Comparison of ENCODE assay signal across 20 mouse cellular contexts in the genomic region with DNA sequence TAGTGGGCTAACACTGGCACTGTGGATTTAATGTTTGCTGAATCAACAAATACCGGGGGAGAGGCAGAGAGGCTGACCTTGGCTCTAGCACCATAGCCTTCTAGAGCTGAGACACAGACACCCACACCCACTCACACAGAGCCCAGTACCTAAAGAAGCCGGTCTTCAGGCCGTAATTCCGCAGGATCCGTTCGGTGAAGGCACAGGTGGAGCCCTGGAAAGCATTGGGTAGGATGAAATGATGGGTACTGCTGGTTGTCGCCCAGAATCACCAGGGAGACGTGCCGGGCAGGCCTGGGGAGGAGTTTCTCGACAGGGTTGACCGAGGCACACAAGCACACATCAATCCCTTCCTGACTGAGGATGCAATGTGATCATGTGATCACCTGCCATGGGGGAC. TPM values are rescaled to one million over a fixed set of nuclear protein-coding genes. Genes with fewer than 3 reads are reported as not detected.
DNase-seq lines count a peak whose midpoint lies in the region; ATAC-seq and TF ChIP-seq lines count a peak whose summit lies in the region.
"Had no signal": no experiment of that assay in that cellular context is flagged by ENCODE, and none has a peak within 500 bp of the region (broad histone marks: within the 10 kb centered on the region; RNA-seq: fewer than 3 reads in every experiment).

No protein-coding gene starts in this region.

- TF ChIP-seq CTCF in gastrocnemius, adult 2 months (IDR thresholded peaks at IDR 0.05) = no peak
- no peak for TF ChIP-seq CTCF in lung, postnatal 0 days (IDR thresholded peaks at IDR 0.05)
- TF ChIP-seq CTCF in ES-Bruce4 (IDR thresholded peaks at IDR 0.05; ENCODE audit: low read depth, low read length) = no peak

- H3K9me3 ChIP-seq in lung, embryonic 16.5 days (ENCODE audit: control insufficient read depth, low read length) = no peaks in the 10 kb centered on the region
- no peaks in the 10 kb centered on the region for H3K9me3 ChIP-seq in lung, postnatal 0 days (ENCODE audit: low read length)
- no peaks in the 10 kb centered on the region for H3K9me3 ChIP-seq in ES-Bruce4 (replicated peaks; ENCODE audit: control insufficient read depth, insufficient read depth, low read length, poor library complexity, severe bottlenecking)
- H3K9me3 ChIP-seq in liver, embryonic 13.5 days (replicated peaks) = no peaks in the 10 kb centered on the region
- H3K9me3 ChIP-seq: heart, embryonic 10.5 days; midbrain, embryonic 10.5 days had no signal

- peaks cover 21% of the 10 kb centered on the region for H3K4me1 ChIP-seq in lung, embryonic 16.5 days (replicated peaks; ENCODE audit: control insufficient read depth, insufficient read depth, low read length)
- H3K4me1 ChIP-seq in lung, postnatal 0 days (ENCODE audit: insufficient read depth, low read depth, low read length) = 0 out of 2 replicates have a peak, but pooled peaks cover 10% of the 10 kb centered on the region
- H3K4me1 ChIP-seq in ES-Bruce4 (ENCODE audit: control insufficient read depth, insufficient read depth, low read length) = peaks cover 7% of the 10 kb centered on the region
- peaks cover 52% of the 10 kb centered on the region for H3K4me1 ChIP-seq in liver, embryonic 13.5 days (replicated peaks)

- no peak overlapping the region for H3K9ac ChIP-seq in lung, embryonic 16.5 days (ENCODE audit: low read length)
- H3K9ac ChIP-seq in lung, postnatal 0 days (replicated peaks; ENCODE audit: low read depth) = no peak overlapping the region
- H3K9ac ChIP-seq in ES-Bruce4 (ENCODE audit: low read depth, poor library complexity, severe bottlenecking) = no peak overlapping the region
- no peak overlapping the region for H3K9ac ChIP-seq in liver, embryonic 13.5 days
- H3K9ac ChIP-seq: liver, embryonic 14.5 days had no signal

- intact Hi-C loops in gastrocnemius, adult 2 months (cut with DNase I) = no loop called here

- DNase-seq in gastrocnemius, adult 2 months = no peak
- no peak for DNase-seq in gastrocnemius, postnatal 25 days
- no peak for DNase-seq in lung, postnatal 0 days (ENCODE audit: low spot score)
- no peak for DNase-seq in liver, embryonic 13.5 days
- DNase-seq in thymus, postnatal 0 days (ENCODE audit: low spot score) = no peak
- no peak for DNase-seq in kidney, adult 9 months
- DNase-seq: adrenal gland, postnatal 14 days; cerebellum, adult 2 months; cerebellum, postnatal 36 days; kidney, adult 2 months; kidney, postnatal 10 days; lung, postnatal 10 days; thymus, adult 18-20 months had no signal

- no peak overlapping the region for H3K4me3 ChIP-seq in gastrocnemius, adult 2 months
- no peak overlapping the region for H3K4me3 ChIP-seq in lung, embryonic 16.5 days (ENCODE audit: low read length)
- H3K4me3 ChIP-seq in lung, postnatal 0 days (ENCODE audit: low read depth, low read length) = no peak overlapping the region
- H3K4me3 ChIP-seq in ES-Bruce4 (ENCODE audit: low read depth, low read length) = peak overlapping the region; percentile 26
- H3K4me3 ChIP-seq in liver, embryonic 13.5 days (replicated peaks) = peak overlapping the region; percentile 10; the same call in 1 of the 2 replicates
- H3K4me3 ChIP-seq: heart, embryonic 10.5 days; midbrain, embryonic 10.5 days had no signal

- no peak for ATAC-seq in lung, embryonic 16.5 days (ENCODE audit: low read depth)
- ATAC-seq in lung, postnatal 0 days = no peak
- no peak for ATAC-seq in liver, embryonic 13.5 days (ENCODE audit: low read depth)

- peak overlapping the region; percentile 28; the same call in 1 of the 2 replicates for H3K27ac ChIP-seq in gastrocnemius, adult 2 months
- H3K27ac ChIP-seq in lung, embryonic 16.5 days (ENCODE audit: low read length) = 0 out of 2 replicates have a peak overlapping the region, but pooled peaks have one; percentile 10
- no peak overlapping the region for H3K27ac ChIP-seq in lung, postnatal 0 days (ENCODE audit: low read length)
- H3K27ac ChIP-seq in ES-Bruce4 (ENCODE audit: insufficient read depth, low read length) = no peak overlapping the region
- H3K27ac ChIP-seq in liver, embryonic 13.5 days = peak overlapping the region; percentile 26
- H3K27ac ChIP-seq: heart, embryonic 10.5 days; liver, embryonic 14.5 days; midbrain, embryonic 10.5 days had no signal

- H3K4me2 ChIP-seq in lung, embryonic 16.5 days (ENCODE audit: low read depth, low read length) = no peak overlapping the region
- no peak overlapping the region for H3K4me2 ChIP-seq in lung, postnatal 0 days (replicated peaks; ENCODE audit: low read depth, low read length)
- peak overlapping the region; percentile 98; the same call in 1 of the 2 replicates for H3K4me2 ChIP-seq in liver, embryonic 13.5 days

- no peak for TF ChIP-seq EP300 in lung, postnatal 0 days (IDR thresholded peaks at IDR 0.05)
- TF ChIP-seq EP300 in ES-Bruce4 (IDR thresholded peaks at IDR 0.05; ENCODE audit: insufficient read depth, low read depth, low read length) = no peak

- peaks cover 15% of the 10 kb centered on the region for H3K36me3 ChIP-seq in lung, embryonic 16.5 days (ENCODE audit: control insufficient read depth, insufficient read depth, low read length)
- 0 out of 2 replicates have a peak, but pooled peaks cover 3% of the 10 kb centered on the region for H3K36me3 ChIP-seq in lung, postnatal 0 days (ENCODE audit: insufficient read depth, low read length)
- H3K36me3 ChIP-seq in ES-Bruce4 (ENCODE audit: control insufficient read depth, insufficient read depth, low read length, poor library complexity, severe bottlenecking) = peaks cover 9% of the 10 kb centered on the region
- peaks cover 29% of the 10 kb centered on the region for H3K36me3 ChIP-seq in liver, embryonic 13.5 days

- no peaks in the 10 kb centered on the region for H3K27me3 ChIP-seq in lung, embryonic 16.5 days (ENCODE audit: control insufficient read depth, insufficient read depth, low read depth, low read length)
- no peaks in the 10 kb centered on the region for H3K27me3 ChIP-seq in lung, postnatal 0 days (replicated peaks; ENCODE audit: insufficient read depth, low read length)
- H3K27me3 ChIP-seq in ES-Bruce4 (ENCODE audit: control insufficient read depth, insufficient read depth, low read length, poor library complexity, severe bottlenecking) = no peaks in the 10 kb centered on the region
- no peaks in the 10 kb centered on the region for H3K27me3 ChIP-seq in liver, embryonic 13.5 days

- no peak for TF ChIP-seq POLR2A in ES-Bruce4 (IDR thresholded peaks at IDR 0.05; ENCODE audit: insufficient read depth, low read length)

- 63% methylated on average over 11 of the region's 11 CpGs for WGBS in lung, embryonic 16.5 days
- WGBS in lung, postnatal 0 days = 76% methylated on average over 11 of the region's 11 CpGs
- WGBS in liver, embryonic 13.5 days (ENCODE audit: insufficient replicate concordance) = 68% methylated on average over 11 of the region's 11 CpGs

RNA-seq across cellular contexts. Expression of a gene that starts 12.9 kb away (rescaled TPM):
- 1 to 10 TPM; 5.9 to 6.9 TPM for total RNA-seq in gastrocnemius, adult 2 months (2021)
- total RNA-seq in gastrocnemius, postnatal 25 days (2021) = 1 to 10 TPM; 3.9 to 4.7 TPM
- 22.0 and 25.5 TPM in 2 replicates for polyA plus RNA-seq in lung, embryonic 16.5 days (2015; fragmentation: Nextera tagmentation; extraction: Ambion mirVana)
- 12.6 and 15.6 TPM in 2 replicates for polyA plus RNA-seq in lung, postnatal 0 days (2015; fragmentation: Nextera tagmentation; extraction: Ambion mirVana)
- 45.7 and 52.7 TPM in 2 replicates for polyA plus RNA-seq in ES-Bruce4 (2011; ENCODE audit: insufficient read depth, insufficient read length, low read depth, missing spikeins)
- 31.1 and 32.9 TPM in 2 replicates for polyA plus RNA-seq in liver, embryonic 13.5 days (2015; fragmentation: Nextera tagmentation; extraction: Ambion mirVana)
- 21.0 and 24.1 TPM in 2 replicates for polyA plus RNA-seq in thymus, postnatal 0 days (2015; fragmentation: Nextera tagmentation; extraction: Ambion mirVana)

RNA-seq across cellular contexts. Expression of a gene that starts 21.8 kb away (rescaled TPM):
- total RNA-seq in gastrocnemius, adult 2 months (2021) = 10 to 100 TPM; 20.2 to 22.0 TPM
- 10 to 100 TPM; 17.2 to 20.0 TPM for total RNA-seq in gastrocnemius, postnatal 25 days (2021)
- polyA plus RNA-seq in lung, embryonic 16.5 days (2015; fragmentation: Nextera tagmentation; extraction: Ambion mirVana) = 77.2 and 85.1 TPM in 2 replicates
- 62.8 and 68.7 TPM in 2 replicates for polyA plus RNA-seq in lung, postnatal 0 days (2015; fragmentation: Nextera tagmentation; extraction: Ambion mirVana)
- polyA plus RNA-seq in ES-Bruce4 (2011; ENCODE audit: insufficient read depth, insufficient read length, low read depth, missing spikeins) = 109 and 115 TPM in 2 replicates
- 60.4 TPM in 2 replicates for polyA plus RNA-seq in liver, embryonic 13.5 days (2015; fragmentation: Nextera tagmentation; extraction: Ambion mirVana)
- 125 and 146 TPM in 2 replicates for polyA plus RNA-seq in thymus, postnatal 0 days (2015; fragmentation: Nextera tagmentation; extraction: Ambion mirVana)

RNA-seq across cellular contexts. Expression of a gene that starts 29.8 kb away (rescaled TPM):
- 10 to 100 TPM in 1 of 2 experiments, 1 to 10 TPM in 1; 4.4 to 12.0 TPM for total RNA-seq in gastrocnemius, adult 2 months (2021)
- total RNA-seq in gastrocnemius, postnatal 25 days (2021) = 1 to 10 TPM; 4.2 to 8.4 TPM
- polyA plus RNA-seq in lung, embryonic 16.5 days (2015; fragmentation: Nextera tagmentation; extraction: Ambion mirVana) = 43.2 and 46.2 TPM in 2 replicates
- 51.8 and 53.5 TPM in 2 replicates for polyA plus RNA-seq in lung, postnatal 0 days (2015; fragmentation: Nextera tagmentation; extraction: Ambion mirVana)
- polyA plus RNA-seq in ES-Bruce4 (2011; ENCODE audit: insufficient read depth, insufficient read length, low read depth, missing spikeins) = 9.0 and 11.4 TPM in 2 replicates
- polyA plus RNA-seq in liver, embryonic 13.5 days (2015; fragmentation: Nextera tagmentation; extraction: Ambion mirVana) = 5.4 and 5.6 TPM in 2 replicates
- 20.7 and 23.4 TPM in 2 replicates for polyA plus RNA-seq in thymus, postnatal 0 days (2015; fragmentation: Nextera tagmentation; extraction: Ambion mirVana)

RNA-seq across cellular contexts. Expression of a gene that starts 44.6 kb away (rescaled TPM):
- 10 to 100 TPM; 26.5 to 38.8 TPM for total RNA-seq in gastrocnemius, adult 2 months (2021)
- 10 to 100 TPM; 28.0 to 30.7 TPM for total RNA-seq in gastrocnemius, postnatal 25 days (2021)
- 108 and 120 TPM in 2 replicates for polyA plus RNA-seq in lung, embryonic 16.5 days (2015; fragmentation: Nextera tagmentation; extraction: Ambion mirVana)
- polyA plus RNA-seq in lung, postnatal 0 days (2015; fragmentation: Nextera tagmentation; extraction: Ambion mirVana) = 118 and 130 TPM in 2 replicates
- polyA plus RNA-seq in ES-Bruce4 (2011; ENCODE audit: insufficient read depth, insufficient read length, low read depth, missing spikeins) = 20.0 and 20.8 TPM in 2 replicates
- polyA plus RNA-seq in liver, embryonic 13.5 days (2015; fragmentation: Nextera tagmentation; extraction: Ambion mirVana) = 20.6 and 23.4 TPM in 2 replicates
- 25.9 and 28.5 TPM in 2 replicates for polyA plus RNA-seq in thymus, postnatal 0 days (2015; fragmentation: Nextera tagmentation; extraction: Ambion mirVana)

RNA-seq across cellular contexts. Expression of a gene that starts 49.8 kb away (rescaled TPM):
- not detected for total RNA-seq in gastrocnemius, adult 2 months (2021)
- not detected for total RNA-seq in gastrocnemius, postnatal 25 days (2021)
- polyA plus RNA-seq in lung, embryonic 16.5 days (2015; fragmentation: Nextera tagmentation; extraction: Ambion mirVana) = 0.34 and 0.43 TPM in 2 replicates
- 0.30 TPM in 2 replicates for polyA plus RNA-seq in lung, postnatal 0 days (2015; fragmentation: Nextera tagmentation; extraction: Ambion mirVana)
- not detected in 2 replicates for polyA plus RNA-seq in ES-Bruce4 (2011; ENCODE audit: insufficient read depth, insufficient read length, low read depth, missing spikeins)
- 0.15 TPM in 1 of 2 replicates, not detected in the other for polyA plus RNA-seq in liver, embryonic 13.5 days (2015; fragmentation: Nextera tagmentation; extraction: Ambion mirVana)
- polyA plus RNA-seq in thymus, postnatal 0 days (2015; fragmentation: Nextera tagmentation; extraction: Ambion mirVana) = 0.26 and 0.44 TPM in 2 replicates
- total RNA-seq: adrenal gland, postnatal 14 days; gastrocnemius, adult 18-20 months had no signal
- polyA plus RNA-seq: gonadal fat pad, adult 2 months; kidney, adult 2 months had no signal

Comparison
In these comparisons a context has a peak if more than half of its experiments do, and no peak if none do; other contexts are left out.
1. H3K27ac ChIP-seq: peak in gastrocnemius, adult 2 months (single experiment), lung, embryonic 16.5 days (single experiment) and liver, embryonic 13.5 days (single experiment); none in lung, postnatal 0 days (single experiment) and ES-Bruce4 (single experiment).
2. H3K4me3 ChIP-seq: peak in ES-Bruce4 (single experiment) and liver, embryonic 13.5 days (single experiment); none in gastrocnemius, adult 2 months (single experiment), lung, embryonic 16.5 days (single experiment) and lung, postnatal 0 days (single experiment).